Mouse (Mus musculus): ENCODE measurements at regions not wholly inside any gene's neighbourhood (a gene's known extent, or its start where the extent isn't known, plus 50 kb on each side); places are given as distances from the start of the nearest gene placed in this dataset.

DNA sequence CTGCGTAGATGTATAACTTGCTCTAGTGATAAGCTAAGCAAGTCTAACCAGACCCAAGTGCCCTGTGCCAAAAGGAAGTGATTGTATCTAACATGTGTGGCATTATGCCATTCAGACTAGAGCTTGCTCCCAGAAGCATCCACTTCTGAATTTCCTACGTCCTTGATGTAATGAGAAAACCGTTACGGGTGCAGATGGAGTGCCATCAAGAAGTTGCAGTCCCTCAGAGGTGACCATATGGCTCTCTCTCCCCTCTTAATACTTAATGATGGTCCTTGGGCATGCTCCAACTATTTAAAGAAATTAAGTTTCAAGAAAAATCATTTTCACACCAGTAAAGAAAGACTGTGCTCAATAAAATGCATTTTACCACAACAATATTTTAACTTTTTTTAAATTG, 354.1 kb upstream of the Adamts16 start:
- H3K27ac ChIP-seq (ENCODE audit: low read depth), result no peak overlapping the region
- no peaks in the 10 kb centered on the region for H3K4me1 ChIP-seq (ENCODE audit: control insufficient read depth, insufficient read depth)
- no peak overlapping the region for H3K4me3 ChIP-seq (ENCODE audit: low read depth, low read length)
- 82% methylated on average over 4 of the region's 4 CpGs for WGBS
- H3K9me3 ChIP-seq (replicated peaks; ENCODE audit: control insufficient read depth, low read length), result no peaks in the 10 kb centered on the region
- TF ChIP-seq EP300 (IDR thresholded peaks at IDR 0.05; ENCODE audit: low read depth) (no peak), CTCF (IDR thresholded peaks at IDR 0.05; ENCODE audit: low read depth) (no peak)
- no peaks in the 10 kb centered on the region for H3K36me3 ChIP-seq (replicated peaks; ENCODE audit: control insufficient read depth, insufficient read depth, low read length)
- ATAC-seq (ENCODE audit: insufficient read depth, low read depth) (no peak), DNase-seq (ENCODE audit: low spot score) (no peak)
- H3K9ac ChIP-seq (replicated peaks; ENCODE audit: low read depth, low read length), result no peak overlapping the region
- H3K4me2 ChIP-seq (ENCODE audit: low read depth, low read length), result no peak overlapping the region
- no peaks in the 10 kb centered on the region for H3K27me3 ChIP-seq (ENCODE audit: control insufficient read depth, insufficient read depth, low read length)

DNA sequence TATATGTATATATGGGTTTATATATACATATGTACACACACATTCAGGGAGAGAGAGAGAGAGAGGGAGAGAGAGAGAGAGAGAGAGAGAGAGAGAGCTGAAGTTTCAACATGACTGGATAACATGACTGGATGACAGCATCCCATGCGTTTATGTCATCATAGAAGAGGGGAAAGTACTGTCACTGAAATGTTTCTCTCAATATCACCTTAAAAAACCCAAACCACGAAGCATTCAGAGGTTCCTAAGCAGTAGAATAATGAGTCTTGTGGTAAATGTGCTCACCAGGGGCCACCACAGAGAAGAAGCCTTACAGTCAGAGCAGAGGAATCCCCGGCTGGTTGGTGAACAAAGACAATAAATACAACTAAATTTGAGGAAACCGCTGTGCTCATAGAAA, 342.9 kb upstream of the Adamts16 start:
- Histone ChIP-seq H3K9me3 (replicated peaks; ENCODE audit: control insufficient read depth, low read length) (no peaks in the 10 kb centered on the region), H3K4me2 (ENCODE audit: low read depth, low read length) (no peak overlapping the region), H3K27ac (ENCODE audit: low read depth) (no peak overlapping the region), H3K4me3 (ENCODE audit: low read depth, low read length) (no peak overlapping the region), H3K4me1 (ENCODE audit: control insufficient read depth, insufficient read depth) (no peaks in the 10 kb centered on the region), H3K27me3 (ENCODE audit: control insufficient read depth, insufficient read depth, low read length) (no peaks in the 10 kb centered on the region), H3K9ac (replicated peaks; ENCODE audit: low read depth, low read length) (no peak overlapping the region), H3K36me3 (replicated peaks; ENCODE audit: control insufficient read depth, insufficient read depth, low read length) (no peaks in the 10 kb centered on the region)
- DNase-seq (ENCODE audit: low spot score) (no peak), ATAC-seq (ENCODE audit: insufficient read depth, low read depth) (no peak)
- TF ChIP-seq EP300 (IDR thresholded peaks at IDR 0.05; ENCODE audit: low read depth) (no peak), CTCF (IDR thresholded peaks at IDR 0.05; ENCODE audit: low read depth) (no peak)
- 74% methylated on average over 4 of the region's 4 CpGs for WGBS

DNA sequence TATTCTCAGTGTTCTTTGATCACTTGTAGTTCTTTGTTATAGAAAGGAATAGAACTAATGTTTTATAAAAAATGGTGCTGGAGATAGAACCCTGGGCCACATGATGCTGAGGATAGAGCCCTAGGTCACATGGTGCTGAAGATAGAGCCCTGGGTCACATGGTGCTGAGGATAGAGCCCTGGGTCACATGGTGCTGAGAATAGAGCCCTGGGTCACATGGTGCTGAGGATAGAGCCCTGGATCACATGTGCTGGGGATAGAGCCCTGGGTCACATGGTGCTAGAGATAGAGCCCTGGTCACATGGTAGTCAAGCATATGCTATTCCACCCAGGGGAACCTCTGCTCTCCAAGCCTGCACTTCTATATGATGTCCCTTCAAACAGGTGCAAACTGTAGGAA, 337.5 kb upstream of the Adamts16 start:
- no peaks in the 10 kb centered on the region for H3K9me3 ChIP-seq (replicated peaks; ENCODE audit: control insufficient read depth, low read length)
- no peaks in the 10 kb centered on the region for H3K4me1 ChIP-seq (ENCODE audit: control insufficient read depth, insufficient read depth)
- H3K36me3 ChIP-seq (replicated peaks; ENCODE audit: control insufficient read depth, insufficient read depth, low read length), result no peaks in the 10 kb centered on the region
- H3K4me2 ChIP-seq (ENCODE audit: low read depth, low read length), result no peak overlapping the region
- DNase-seq (ENCODE audit: low spot score), result no peak
- H3K27ac ChIP-seq (ENCODE audit: low read depth), result no peak overlapping the region
- H3K9ac ChIP-seq (replicated peaks; ENCODE audit: low read depth, low read length), result no peak overlapping the region
- H3K27me3 ChIP-seq (ENCODE audit: control insufficient read depth, insufficient read depth, low read length), result no peaks in the 10 kb centered on the region
- no peak overlapping the region for H3K4me3 ChIP-seq (ENCODE audit: low read depth, low read length)
- no peak for ATAC-seq (ENCODE audit: insufficient read depth, low read depth)
- TF ChIP-seq CTCF (IDR thresholded peaks at IDR 0.05; ENCODE audit: low read depth) (no peak), EP300 (IDR thresholded peaks at IDR 0.05; ENCODE audit: low read depth) (no peak)

DNA sequence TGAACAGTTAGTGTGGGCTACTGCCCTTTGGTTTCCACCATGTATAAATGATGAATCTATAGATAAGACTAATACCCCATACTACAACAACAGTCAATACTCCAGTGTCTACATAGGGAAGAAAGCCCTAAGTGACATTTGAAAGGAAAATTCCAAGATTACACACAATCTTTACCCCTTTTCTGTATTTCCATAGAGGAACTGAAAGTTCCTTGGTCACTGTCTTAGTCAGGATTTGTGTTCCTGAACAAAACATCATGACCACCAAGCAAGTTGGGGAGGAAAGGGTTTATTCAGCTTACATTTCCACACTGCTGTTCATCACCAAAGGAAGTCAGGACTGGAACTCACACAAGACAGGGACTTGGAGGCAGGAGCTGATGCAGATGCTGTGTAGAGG, 332.7 kb upstream of the Adamts16 start:
- Histone ChIP-seq H3K4me3 (ENCODE audit: low read depth, low read length) (no peak overlapping the region), H3K9me3 (replicated peaks; ENCODE audit: control insufficient read depth, low read length) (no peaks in the 10 kb centered on the region), H3K9ac (replicated peaks; ENCODE audit: low read depth, low read length) (no peak overlapping the region), H3K4me2 (ENCODE audit: low read depth, low read length) (no peak overlapping the region), H3K4me1 (ENCODE audit: control insufficient read depth, insufficient read depth) (no peaks in the 10 kb centered on the region), H3K27me3 (ENCODE audit: control insufficient read depth, insufficient read depth, low read length) (no peaks in the 10 kb centered on the region), H3K36me3 (replicated peaks; ENCODE audit: control insufficient read depth, insufficient read depth, low read length) (no peaks in the 10 kb centered on the region), H3K27ac (ENCODE audit: low read depth) (no peak overlapping the region)
- no peak for ATAC-seq (ENCODE audit: insufficient read depth, low read depth)
- no peak for DNase-seq (ENCODE audit: low spot score)
- TF ChIP-seq CTCF (IDR thresholded peaks at IDR 0.05; ENCODE audit: low read depth), result no peak
- TF ChIP-seq EP300 (IDR thresholded peaks at IDR 0.05; ENCODE audit: low read depth), result no peak

DNA sequence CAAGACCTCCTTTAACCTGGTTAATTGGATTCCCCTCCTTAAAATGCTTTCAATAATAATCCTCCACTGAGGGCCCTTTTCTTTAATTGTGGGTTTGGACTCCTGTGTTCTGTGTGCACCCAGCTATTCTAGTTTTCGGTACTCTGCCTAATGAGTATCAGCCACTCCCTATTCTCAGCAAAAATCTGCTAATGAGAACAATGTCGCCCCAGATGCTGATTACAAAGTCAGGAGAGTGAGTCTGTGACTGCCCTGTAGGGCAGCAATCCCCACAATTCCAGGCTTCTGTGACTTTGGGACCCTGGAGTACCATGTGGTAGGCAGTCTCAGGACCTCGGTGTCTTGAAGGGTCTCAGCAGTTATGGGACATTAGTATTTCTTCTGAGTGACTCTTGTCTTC, 324.6 kb upstream of the Adamts16 start:
- DNase-seq (ENCODE audit: low spot score) (no peak), ATAC-seq (ENCODE audit: insufficient read depth, low read depth) (no peak)
- TF ChIP-seq EP300 (IDR thresholded peaks at IDR 0.05; ENCODE audit: low read depth), result no peak
- no peak for TF ChIP-seq CTCF (IDR thresholded peaks at IDR 0.05; ENCODE audit: low read depth)
- Histone ChIP-seq H3K4me3 (ENCODE audit: low read depth, low read length) (no peak overlapping the region), H3K4me2 (ENCODE audit: low read depth, low read length) (no peak overlapping the region), H3K36me3 (replicated peaks; ENCODE audit: control insufficient read depth, insufficient read depth, low read length) (no peaks in the 10 kb centered on the region), H3K9me3 (replicated peaks; ENCODE audit: control insufficient read depth, low read length) (no peaks in the 10 kb centered on the region), H3K27me3 (ENCODE audit: control insufficient read depth, insufficient read depth, low read length) (no peaks in the 10 kb centered on the region), H3K4me1 (ENCODE audit: control insufficient read depth, insufficient read depth) (no peaks in the 10 kb centered on the region), H3K27ac (ENCODE audit: low read depth) (no peak overlapping the region), H3K9ac (replicated peaks; ENCODE audit: low read depth, low read length) (no peak overlapping the region)
- WGBS, result 63% methylated on average over 3 of the region's 3 CpGs

DNA sequence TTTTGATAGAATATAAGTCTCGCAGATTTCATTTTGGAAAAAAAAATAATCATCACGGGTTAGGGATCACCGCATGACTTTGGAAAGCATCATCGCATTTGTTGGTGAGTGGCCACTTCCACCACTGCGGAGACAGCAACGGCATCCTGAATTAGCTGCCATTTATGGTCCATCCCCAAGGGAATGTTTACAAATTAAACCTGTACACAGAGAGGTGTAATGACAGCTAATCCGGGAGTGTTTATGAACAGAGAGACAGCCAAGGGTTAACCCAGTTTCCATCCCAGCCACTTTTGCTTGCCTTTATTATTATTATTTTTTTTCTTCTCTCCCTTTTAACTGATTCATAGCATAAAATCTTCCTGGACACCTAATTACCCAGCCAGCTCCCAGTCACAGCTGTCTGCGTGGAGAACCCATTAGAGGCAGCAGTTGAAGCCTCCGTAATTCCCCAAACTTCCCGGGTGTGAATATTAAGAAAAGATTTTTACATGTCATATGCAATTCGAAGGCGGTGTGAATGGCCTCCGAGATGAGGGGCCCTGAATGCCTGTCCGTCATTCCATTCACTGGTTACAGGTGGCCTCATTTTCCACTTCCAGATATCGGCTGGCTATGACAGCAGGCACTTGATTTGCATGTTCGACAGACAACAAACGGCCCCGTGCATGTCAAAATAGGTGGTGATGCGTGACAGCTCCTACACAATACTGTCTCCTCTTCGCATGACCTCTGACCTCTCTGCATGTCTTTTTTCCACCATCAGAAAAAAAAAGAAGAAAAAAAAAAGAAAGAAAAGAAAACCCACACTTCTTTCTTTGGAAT, 323.7 kb upstream of the Adamts16 start:
- H3K36me3 ChIP-seq (replicated peaks; ENCODE audit: control insufficient read depth, insufficient read depth, low read length), result no peaks in the 10 kb centered on the region
- H3K4me2 ChIP-seq (ENCODE audit: low read depth, low read length), result no peak overlapping the region
- ATAC-seq (ENCODE audit: insufficient read depth, low read depth) (no peak), DNase-seq (ENCODE audit: low spot score) (no peak)
- no peaks in the 10 kb centered on the region for H3K27me3 ChIP-seq (ENCODE audit: control insufficient read depth, insufficient read depth, low read length)
- WGBS, result 61% methylated on average over 20 of the region's 20 CpGs
- H3K4me1 ChIP-seq (ENCODE audit: control insufficient read depth, insufficient read depth), result no peaks in the 10 kb centered on the region
- no peaks in the 10 kb centered on the region for H3K9me3 ChIP-seq (replicated peaks; ENCODE audit: control insufficient read depth, low read length)
- no peak overlapping the region for H3K4me3 ChIP-seq (ENCODE audit: low read depth, low read length)
- no peak overlapping the region for H3K27ac ChIP-seq (ENCODE audit: low read depth)
- H3K9ac ChIP-seq (replicated peaks; ENCODE audit: low read depth, low read length), result no peak overlapping the region
- TF ChIP-seq EP300 (IDR thresholded peaks at IDR 0.05; ENCODE audit: low read depth) (no peak), CTCF (IDR thresholded peaks at IDR 0.05; ENCODE audit: low read depth) (no peak)
